Mouse (Mus musculus) liver, postnatal 0 days (tissue): ENCODE data around the gene Ramp3.

ENCODE experiments used
- CTCF ChIP-seq: sonication (generic); IDR thresholded peaks from 2 replicates; pipeline ENCODE4 v1.5.1; 2016; ENCODE audit warnings: antibody characterized with exemption, low read depth
- EP300 ChIP-seq: IDR thresholded peaks from 2 replicates; pipeline ENCODE4 v1.6.1; 2016; ENCODE audit warnings: antibody characterized with exemption, low read depth, mild to moderate bottlenecking

- no peak for TF ChIP-seq CTCF
- TF ChIP-seq EP300, result no peak
These were observed 26.4 kb downstream of the Ramp3 start for GRCm38 (mm10) chr11:6684741-6685140.
